Mouse (Mus musculus) olfactory bulb, adult 2 months (tissue): ENCODE results near the gene Fbxl12.

Source experiments
- CTCF ChIP-seq: fragments of 200-500 bp; IDR thresholded peaks from 2 replicates; pipeline ENCODE4 v1.5.1; 2012; ENCODE audit warnings: low read depth, mild to moderate bottlenecking, low read length, moderate library complexity; ENCODE audit not compliant: insufficient read depth
- POLR2A ChIP-seq: fragments of 200-500 bp; IDR thresholded peaks from 2 replicates; pipeline ENCODE4 v1.6.1; 2012; ENCODE audit warnings: mild to moderate bottlenecking, low read depth, low read length, moderate library complexity; ENCODE audit not compliant: insufficient read depth

DNA sequence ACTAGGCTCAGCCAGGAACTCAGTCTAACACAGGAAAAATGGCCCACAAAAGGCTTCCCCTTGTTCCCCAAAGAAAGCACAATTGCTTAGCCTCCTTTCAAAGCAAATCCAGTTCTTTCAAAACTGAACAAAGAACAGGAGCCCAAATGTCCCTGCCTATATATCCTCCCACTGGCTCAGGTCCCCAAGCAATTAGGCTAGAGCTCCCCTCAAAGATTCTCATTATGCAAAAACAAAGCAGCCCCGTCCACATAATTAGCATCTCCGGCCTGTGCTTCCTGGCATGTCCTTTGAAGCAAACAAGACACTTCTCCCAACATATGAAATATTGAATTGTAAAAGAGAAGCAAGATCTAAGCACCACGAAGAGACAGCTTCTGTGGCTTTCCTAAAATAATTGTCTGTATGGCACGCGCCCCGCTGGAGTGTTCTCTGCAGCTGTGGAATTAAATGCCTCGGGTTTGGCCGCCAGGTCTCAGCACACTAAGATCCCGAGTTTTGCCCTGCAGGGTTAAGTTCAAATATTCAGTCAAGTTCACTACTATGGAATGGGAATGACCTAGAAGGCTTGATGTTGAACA, 35.9 kb upstream of the Fbxl12 start:
- TF ChIP-seq CTCF (no peak), POLR2A (no peak)
